Mouse (Mus musculus): ENCODE results near the gene Pde10a.

DNA sequence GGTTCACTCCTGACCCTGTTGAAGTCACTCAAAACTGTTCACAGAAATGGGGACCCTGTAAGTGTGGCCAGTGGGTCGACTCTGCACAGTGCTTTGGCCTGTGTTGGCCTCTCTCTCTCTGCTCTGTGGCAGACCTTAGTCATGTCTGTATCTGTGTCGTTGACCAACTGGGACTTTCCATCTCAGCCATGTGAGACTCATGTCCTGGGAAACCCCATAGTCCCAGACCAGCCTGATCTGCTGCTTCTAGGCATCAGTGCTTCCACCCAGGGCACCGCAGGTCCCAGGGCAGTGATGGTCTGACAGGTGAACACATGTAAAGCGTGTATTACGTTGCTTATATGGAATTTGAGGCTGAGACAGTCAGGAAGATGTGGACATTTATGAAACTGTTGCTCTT, 311.1 kb downstream of the Pde10a start:
- TF ChIP-seq CTCF (conservative IDR thresholded peaks at IDR 0.05; ENCODE audit: insufficient read depth, insufficient read length, low read depth, low read length) (no peak), POLR2A (IDR thresholded peaks at IDR 0.05; ENCODE audit: low read depth, low read length) (no peak)
